Mouse (Mus musculus): ENCODE data around the gene Mink1. TPM values are rescaled to one million over a fixed set of nuclear protein-coding genes. Genes with fewer than 3 reads are reported as not detected.

Gene Mink1
- polyA plus RNA-seq, 1 experiment from 2014 or later, result 14.7 TPM

- Histone ChIP-seq H3K4me1 (no peaks in the 10 kb centered on the region), H3K4me3 (no peak overlapping the region), H3K9ac (replicated peaks) (no peak overlapping the region), H3K36me3 (no peaks in the 10 kb centered on the region), H3K27me3 (peaks cover 4% of the 10 kb centered on the region; the same call in 1 of the 2 replicates), H3K27ac (replicated peaks) (no peak overlapping the region), H3K9me3 (no peaks in the 10 kb centered on the region), H3K4me2 (replicated peaks) (no peak overlapping the region)
- 47% methylated on average over 7 of the region's 7 CpGs for WGBS
- ATAC-seq (ENCODE audit: low FRiP score, low read depth), result no peak
Observed at GRCm38 (mm10) chr11:70621972-70622814, 59.5 kb downstream of the Mink1 start.

- no peak overlapping the region for H3K4me3 ChIP-seq
- no peak overlapping the region for H3K4me2 ChIP-seq (replicated peaks)
- no peaks in the 10 kb centered on the region for H3K9me3 ChIP-seq
- 87% methylated on average over 10 of the region's 10 CpGs for WGBS
- peaks cover 4% of the 10 kb centered on the region; the same call in 1 of the 2 replicates for H3K27me3 ChIP-seq
- H3K36me3 ChIP-seq, result no peaks in the 10 kb centered on the region
- no peak overlapping the region for H3K27ac ChIP-seq (replicated peaks)
- H3K9ac ChIP-seq (replicated peaks), result no peak overlapping the region
- no peak for ATAC-seq (ENCODE audit: low FRiP score, low read depth)
- H3K4me1 ChIP-seq, result no peaks in the 10 kb centered on the region
Observed at GRCm38 (mm10) chr11:70623053-70623742, 60.5 kb downstream of the Mink1 start.

DNA sequence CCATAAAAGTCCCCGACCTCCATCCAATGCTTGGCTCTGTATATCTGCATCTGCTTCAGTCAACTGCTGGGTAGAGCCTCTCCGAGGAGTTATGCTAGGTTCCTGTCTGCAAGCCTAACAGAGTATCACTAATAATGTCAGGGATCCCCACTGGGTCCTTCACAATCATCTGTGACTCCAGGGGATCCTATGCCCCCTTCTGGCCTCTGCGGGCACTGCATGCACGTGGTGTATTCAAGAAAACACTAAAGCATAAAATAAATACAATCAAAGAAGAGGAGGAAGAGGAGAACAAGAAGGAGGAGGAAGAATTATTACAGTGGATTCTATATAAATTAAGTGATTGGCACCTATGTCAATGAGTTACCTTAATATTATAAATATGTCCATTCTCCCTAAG is 62.8 kb downstream of the Mink1 start:
- no peak overlapping the region for H3K9ac ChIP-seq (replicated peaks)
- H3K4me1 ChIP-seq, result no peaks in the 10 kb centered on the region
- H3K9me3 ChIP-seq, result no peaks in the 10 kb centered on the region
- H3K27me3 ChIP-seq, result peaks cover 4% of the 10 kb centered on the region; the same call in 1 of the 2 replicates
- H3K4me3 ChIP-seq, result no peak overlapping the region
- no peaks in the 10 kb centered on the region for H3K36me3 ChIP-seq
- WGBS, result 55% methylated on average over 4 of the region's 4 CpGs
- ATAC-seq (ENCODE audit: low FRiP score, low read depth), result no peak
- no peak overlapping the region for H3K27ac ChIP-seq (replicated peaks)
- no peak overlapping the region for H3K4me2 ChIP-seq (replicated peaks)

- 70% methylated on average over 4 of the region's 4 CpGs for WGBS
Observed at GRCm38 (mm10) chr11:70626877-70627276, 64.2 kb downstream of the Mink1 start.

DNA sequence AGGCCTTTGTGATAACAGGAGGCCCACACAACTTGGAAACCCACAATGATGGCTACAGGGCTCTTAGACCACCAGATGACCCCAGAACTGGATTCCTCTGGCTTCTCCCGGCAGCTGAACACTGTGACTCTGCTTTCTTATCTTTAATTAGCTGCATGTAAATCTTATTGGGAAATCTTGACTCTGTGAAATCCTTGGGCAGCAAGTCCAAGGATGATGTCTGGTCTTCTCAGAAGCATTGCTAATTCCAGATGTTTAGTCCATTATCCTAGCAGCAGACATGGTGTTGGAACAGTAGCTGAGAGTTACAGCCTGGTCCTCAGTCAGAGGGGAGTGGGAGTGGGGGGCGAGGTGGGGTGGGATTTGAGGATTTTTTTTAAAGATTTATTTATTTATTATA is 65.8 kb downstream of the Mink1 start:
- Histone ChIP-seq H3K4me2 (replicated peaks) (no peak overlapping the region), H3K4me3 (no peak overlapping the region), H3K36me3 (no peaks in the 10 kb centered on the region), H3K27ac (replicated peaks) (no peak overlapping the region), H3K4me1 (no peaks in the 10 kb centered on the region), H3K9me3 (no peaks in the 10 kb centered on the region), H3K27me3 (peaks cover 4% of the 10 kb centered on the region; the same call in 1 of the 2 replicates), H3K9ac (replicated peaks) (no peak overlapping the region)
- no peak for ATAC-seq (ENCODE audit: low FRiP score, low read depth)
- 82% methylated on average over 2 of the region's 2 CpGs for WGBS

More at GRCm38 (mm10) chr11:70626877-70627276, 64.2 kb downstream of the Mink1 start:
- Histone ChIP-seq H3K9ac (replicated peaks) (no peak overlapping the region), H3K27ac (replicated peaks) (no peak overlapping the region), H3K9me3 (no peaks in the 10 kb centered on the region), H3K4me2 (replicated peaks) (no peak overlapping the region), H3K4me3 (no peak overlapping the region), H3K36me3 (no peaks in the 10 kb centered on the region), H3K4me1 (no peaks in the 10 kb centered on the region), H3K27me3 (peaks cover 4% of the 10 kb centered on the region; the same call in 1 of the 2 replicates)
- no peak for ATAC-seq (ENCODE audit: low FRiP score, low read depth)

DNA sequence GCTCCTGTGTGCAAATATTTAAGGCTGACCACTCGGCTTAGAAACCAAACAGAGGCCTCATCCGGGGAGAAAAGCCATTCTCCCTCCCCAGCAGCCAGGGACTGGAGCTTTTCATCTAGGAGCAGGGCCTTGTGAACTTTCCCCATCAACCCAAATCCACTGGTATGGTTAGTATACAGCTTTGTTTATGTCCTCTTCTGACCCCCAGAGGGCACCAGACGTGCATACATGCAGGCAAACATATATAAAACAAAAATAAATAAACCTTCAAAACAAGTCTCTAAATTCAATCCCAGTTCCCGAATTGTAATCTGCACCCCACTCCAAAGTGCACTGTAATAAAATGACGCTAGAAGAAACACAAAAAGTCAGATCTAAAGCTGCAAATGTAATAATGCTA is 66.9 kb downstream of the Mink1 start:
- H3K4me3 ChIP-seq, result no peak overlapping the region
- no peaks in the 10 kb centered on the region for H3K36me3 ChIP-seq
- H3K9me3 ChIP-seq, result no peaks in the 10 kb centered on the region
- no peak overlapping the region for H3K4me2 ChIP-seq (replicated peaks)
- H3K27ac ChIP-seq (replicated peaks), result no peak overlapping the region
- H3K27me3 ChIP-seq, result no peaks in the 10 kb centered on the region; the same call in 1 of the 2 replicates
- ATAC-seq (ENCODE audit: low FRiP score, low read depth), result no peak
- no peak overlapping the region for H3K9ac ChIP-seq (replicated peaks)
- WGBS, result 60% methylated on average over 5 of the region's 5 CpGs
- no peaks in the 10 kb centered on the region for H3K4me1 ChIP-seq

- ATAC-seq (ENCODE audit: low FRiP score, low read depth), result no peak
- Histone ChIP-seq H3K27ac (replicated peaks) (no peak overlapping the region), H3K4me3 (no peak overlapping the region), H3K4me2 (replicated peaks) (no peak overlapping the region), H3K9me3 (no peaks in the 10 kb centered on the region), H3K27me3 (no peaks in the 10 kb centered on the region; the same call in 1 of the 2 replicates), H3K9ac (replicated peaks) (no peak overlapping the region), H3K36me3 (no peaks in the 10 kb centered on the region), H3K4me1 (no peaks in the 10 kb centered on the region)
- 69% methylated on average over 7 of the region's 7 CpGs for WGBS
Observed at GRCm38 (mm10) chr11:70630129-70630528, 67.4 kb downstream of the Mink1 start.

DNA sequence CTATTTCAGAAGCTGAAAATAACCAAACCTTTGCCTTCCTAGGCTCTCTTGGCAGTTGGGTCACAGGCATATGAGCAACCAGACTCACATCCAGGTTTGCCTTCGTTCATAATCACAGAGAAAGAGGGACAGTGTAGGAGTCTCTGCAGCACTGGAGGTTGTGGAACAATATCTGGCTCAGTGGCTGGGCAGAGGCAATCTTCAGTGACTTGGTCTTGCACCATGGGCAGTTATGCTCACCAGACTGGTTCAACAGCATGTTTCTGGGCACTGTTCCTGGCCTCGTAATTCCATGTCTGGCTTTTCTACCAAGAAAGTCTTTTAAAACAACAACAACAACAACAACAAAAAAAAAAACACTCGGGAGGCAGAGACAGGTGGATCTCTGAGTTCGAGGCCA is 72.9 kb downstream of the Mink1 start:
- H3K27ac ChIP-seq (replicated peaks), result no peak overlapping the region
- H3K4me3 ChIP-seq, result no peak overlapping the region
- no peak overlapping the region for H3K9ac ChIP-seq (replicated peaks)
- no peaks in the 10 kb centered on the region for H3K36me3 ChIP-seq
- H3K4me1 ChIP-seq, result no peaks in the 10 kb centered on the region
- 84% methylated on average over 4 of the region's 4 CpGs for WGBS
- no peak overlapping the region for H3K4me2 ChIP-seq (replicated peaks)
- ATAC-seq (ENCODE audit: low FRiP score, low read depth), result no peak
- H3K27me3 ChIP-seq, result no peaks in the 10 kb centered on the region
- H3K9me3 ChIP-seq, result no peaks in the 10 kb centered on the region

- 88% methylated on average over 1 of the region's 1 CpGs for WGBS
- Histone ChIP-seq H3K27me3 (no peaks in the 10 kb centered on the region), H3K9ac (replicated peaks) (no peak overlapping the region), H3K9me3 (no peaks in the 10 kb centered on the region), H3K4me2 (replicated peaks) (no peak overlapping the region), H3K36me3 (no peaks in the 10 kb centered on the region), H3K4me3 (no peak overlapping the region), H3K27ac (replicated peaks) (no peak overlapping the region), H3K4me1 (no peaks in the 10 kb centered on the region)
- no peak for ATAC-seq (ENCODE audit: low FRiP score, low read depth)
Observed at GRCm38 (mm10) chr11:70637764-70638163, 75.1 kb downstream of the Mink1 start.

DNA sequence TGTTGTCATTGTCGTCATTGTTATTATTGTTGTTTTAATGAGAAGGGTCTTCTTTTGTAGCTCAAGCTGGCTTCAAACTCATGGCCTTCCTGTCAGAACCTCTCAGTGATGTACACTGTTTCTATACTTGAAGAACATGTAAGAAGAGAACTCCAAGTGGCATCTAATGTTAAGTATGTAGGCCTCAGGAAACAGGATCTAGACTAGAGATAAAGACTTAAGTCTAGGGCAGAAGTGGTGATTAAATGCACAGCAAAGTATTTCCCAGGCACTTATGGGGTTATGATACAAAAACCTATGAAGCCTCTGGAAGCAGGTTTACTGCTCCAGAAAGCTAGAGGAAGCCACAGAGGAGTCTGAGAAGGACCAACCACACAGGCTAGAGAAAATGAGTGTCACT is 75.6 kb downstream of the Mink1 start:
- 94% methylated on average over 1 of the region's 1 CpGs for WGBS
- Histone ChIP-seq H3K27me3 (no peaks in the 10 kb centered on the region), H3K27ac (replicated peaks) (no peak overlapping the region), H3K4me1 (no peaks in the 10 kb centered on the region), H3K9ac (replicated peaks) (no peak overlapping the region), H3K4me3 (no peak overlapping the region), H3K4me2 (replicated peaks) (no peak overlapping the region), H3K9me3 (no peaks in the 10 kb centered on the region), H3K36me3 (0 out of 2 replicates have a peak, but pooled peaks cover 3% of the 10 kb centered on the region)
- ATAC-seq (ENCODE audit: low FRiP score, low read depth), result no peak

DNA sequence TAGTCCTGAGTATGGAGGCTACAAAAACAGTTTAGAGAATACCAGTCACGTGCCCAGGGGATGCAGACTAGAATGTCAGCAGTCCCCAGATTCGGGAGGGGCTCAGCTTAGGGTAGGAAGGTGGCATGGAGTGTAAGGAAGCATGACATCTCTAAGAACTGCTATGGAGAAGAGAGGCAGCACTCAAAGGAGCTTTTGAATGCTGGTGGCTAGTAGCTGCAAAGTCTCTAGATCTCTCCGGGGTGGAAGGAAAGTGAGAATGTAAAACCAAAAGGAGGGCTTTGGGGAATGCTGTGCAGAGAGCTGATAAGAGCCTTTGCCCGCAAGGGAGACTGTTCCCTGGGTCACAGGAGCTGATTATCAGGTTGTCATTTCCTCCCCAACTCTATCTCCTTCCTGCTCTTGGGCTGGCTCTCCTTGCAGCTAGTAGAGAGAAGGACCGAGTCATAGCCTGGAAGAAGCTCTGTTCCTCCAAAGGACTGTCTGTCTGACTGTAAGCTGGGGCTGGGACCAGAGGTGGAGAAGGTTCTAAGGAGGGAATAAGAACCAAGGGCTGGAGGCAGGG is 76.1 kb downstream of the Mink1 start, which contains the start of gene Gp1ba:
Gene Gp1ba (plus strand): TSS at position 409 of the 565 bp plus-strand sequence.
- no peaks in the 10 kb centered on the region for H3K9me3 ChIP-seq
- no peak within 1 kb of the TSS for H3K4me2 ChIP-seq (replicated peaks)
- 56% methylated on average over 5 of the region's 5 CpGs for WGBS
- H3K36me3 ChIP-seq, result 0 out of 2 replicates have a peak, but pooled peaks cover 3% of the 10 kb centered on the region
- no peaks in the 10 kb centered on the region for H3K27me3 ChIP-seq
- H3K27ac ChIP-seq (replicated peaks), result no peak within 1 kb of the TSS
- no peak for ATAC-seq (ENCODE audit: low FRiP score, low read depth)
- H3K4me3 ChIP-seq, result no peak within 1 kb of the TSS
- H3K9ac ChIP-seq (replicated peaks), result no peak within 1 kb of the TSS
- no peaks in the 10 kb centered on the region for H3K4me1 ChIP-seq

DNA sequence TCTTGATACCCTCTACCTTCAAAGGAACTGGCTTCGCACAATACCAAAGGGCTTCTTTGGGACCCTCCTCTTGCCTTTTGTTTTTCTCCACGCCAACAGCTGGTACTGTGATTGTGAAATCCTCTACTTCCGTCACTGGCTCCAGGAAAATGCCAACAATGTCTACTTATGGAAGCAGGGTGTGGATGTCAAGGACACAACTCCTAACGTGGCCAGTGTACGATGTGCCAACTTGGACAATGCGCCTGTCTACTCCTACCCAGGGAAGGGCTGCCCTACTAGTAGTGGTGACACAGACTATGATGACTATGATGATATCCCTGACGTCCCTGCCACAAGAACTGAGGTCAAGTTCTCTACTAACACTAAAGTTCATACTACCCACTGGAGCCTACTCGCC is 77.3 kb downstream of the Mink1 start:
- H3K27ac ChIP-seq (replicated peaks), result no peak overlapping the region
- H3K36me3 ChIP-seq, result peaks cover 14% of the 10 kb centered on the region
- WGBS, result 86% methylated on average over 8 of the region's 8 CpGs
- no peak overlapping the region for H3K4me3 ChIP-seq
- H3K4me2 ChIP-seq (replicated peaks), result no peak overlapping the region
- H3K9me3 ChIP-seq, result no peaks in the 10 kb centered on the region
- ATAC-seq (ENCODE audit: low FRiP score, low read depth), result no peak
- H3K4me1 ChIP-seq, result peaks cover 5% of the 10 kb centered on the region
- no peak overlapping the region for H3K9ac ChIP-seq (replicated peaks)
- no peaks in the 10 kb centered on the region for H3K27me3 ChIP-seq

Measured in midbrain, embryonic 12.5 days (tissue).